Mouse (Mus musculus): ENCODE measurements around the gene Tbc1d22a.
"Not testable (repeated sequence)": the region's sequence is repeated elsewhere in the genome, so short reads cannot be mapped to it uniquely, and the experiment has no call there.

Gene Tbc1d22a

DNA sequence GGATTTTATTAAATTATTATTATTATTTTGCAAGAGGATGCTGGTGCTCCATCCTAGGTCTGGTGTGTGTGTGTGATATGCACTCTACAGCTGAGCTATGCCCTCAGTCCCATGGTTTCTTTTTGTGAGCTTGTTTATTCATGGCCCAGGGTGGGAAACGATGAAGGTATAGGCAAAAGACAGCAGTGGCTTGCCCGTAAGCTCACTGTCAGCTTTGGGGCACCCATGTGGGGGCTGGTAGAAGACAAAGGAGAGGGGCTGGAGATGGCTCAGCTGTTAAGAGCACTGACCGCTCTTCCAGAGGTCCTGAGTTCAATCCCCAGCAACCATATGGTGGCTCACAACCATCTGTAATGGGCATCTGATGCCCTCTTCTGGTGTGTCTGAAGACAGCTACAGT, 32.9 kb upstream of the Tbc1d22a start:
- not testable (repeated sequence) for DNase-seq (ENCODE audit: low spot score)

DNA sequence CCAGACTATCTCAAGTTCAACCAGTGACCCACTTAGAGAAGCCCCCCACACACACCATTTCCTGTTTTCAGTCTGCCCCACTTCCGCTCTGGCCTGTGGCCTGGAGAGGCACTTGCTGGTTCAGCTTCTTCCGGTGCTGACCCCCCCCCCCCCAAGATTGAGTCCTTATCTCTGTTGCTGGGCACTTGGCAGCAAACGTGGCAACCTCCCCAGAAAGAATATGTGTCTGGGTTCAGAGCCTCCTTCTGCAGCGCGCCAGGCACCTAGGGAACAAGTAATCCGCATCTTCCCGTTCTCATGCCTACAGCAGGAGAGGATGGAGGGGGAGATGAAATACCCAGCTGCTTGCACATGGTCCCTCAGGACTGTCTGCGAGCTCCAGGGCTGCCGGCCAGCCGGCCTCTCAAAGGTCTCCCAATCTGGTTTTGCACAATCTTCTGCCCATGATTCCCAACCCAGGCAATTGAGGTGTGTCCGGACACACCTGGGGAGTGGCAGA, 32.3 kb upstream of the Tbc1d22a start:
- DNase-seq (ENCODE audit: low spot score) = no peak

GRCm38 (mm10) chr15:86182646-86183045, 31.6 kb upstream of the Tbc1d22a start:
- DNase-seq (ENCODE audit: low spot score) = no peak

DNA sequence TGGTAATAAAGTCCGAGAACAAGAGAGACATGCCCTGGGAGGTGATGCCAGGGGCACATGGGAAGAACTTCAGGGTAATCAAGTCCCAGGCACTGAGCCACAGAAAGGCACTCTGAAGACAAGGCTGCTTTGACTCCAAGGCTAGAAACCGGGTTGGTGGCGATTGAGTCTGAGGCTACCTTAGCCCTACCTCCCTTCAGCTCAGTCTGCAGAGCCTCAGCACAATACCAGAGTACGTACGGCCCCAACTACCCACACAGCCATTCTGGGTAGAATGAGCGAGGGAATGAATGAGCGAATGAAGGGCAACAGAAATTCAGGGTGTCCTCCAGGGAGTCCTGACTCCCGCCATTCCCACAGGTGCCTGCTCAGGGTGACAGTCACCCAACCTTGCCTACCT, 30.8 kb upstream of the Tbc1d22a start:
- DNase-seq (ENCODE audit: low spot score) = no peak

GRCm38 (mm10) chr15:86184071-86184470, 30.2 kb upstream of the Tbc1d22a start:
- DNase-seq (ENCODE audit: low spot score) = no peak

DNA sequence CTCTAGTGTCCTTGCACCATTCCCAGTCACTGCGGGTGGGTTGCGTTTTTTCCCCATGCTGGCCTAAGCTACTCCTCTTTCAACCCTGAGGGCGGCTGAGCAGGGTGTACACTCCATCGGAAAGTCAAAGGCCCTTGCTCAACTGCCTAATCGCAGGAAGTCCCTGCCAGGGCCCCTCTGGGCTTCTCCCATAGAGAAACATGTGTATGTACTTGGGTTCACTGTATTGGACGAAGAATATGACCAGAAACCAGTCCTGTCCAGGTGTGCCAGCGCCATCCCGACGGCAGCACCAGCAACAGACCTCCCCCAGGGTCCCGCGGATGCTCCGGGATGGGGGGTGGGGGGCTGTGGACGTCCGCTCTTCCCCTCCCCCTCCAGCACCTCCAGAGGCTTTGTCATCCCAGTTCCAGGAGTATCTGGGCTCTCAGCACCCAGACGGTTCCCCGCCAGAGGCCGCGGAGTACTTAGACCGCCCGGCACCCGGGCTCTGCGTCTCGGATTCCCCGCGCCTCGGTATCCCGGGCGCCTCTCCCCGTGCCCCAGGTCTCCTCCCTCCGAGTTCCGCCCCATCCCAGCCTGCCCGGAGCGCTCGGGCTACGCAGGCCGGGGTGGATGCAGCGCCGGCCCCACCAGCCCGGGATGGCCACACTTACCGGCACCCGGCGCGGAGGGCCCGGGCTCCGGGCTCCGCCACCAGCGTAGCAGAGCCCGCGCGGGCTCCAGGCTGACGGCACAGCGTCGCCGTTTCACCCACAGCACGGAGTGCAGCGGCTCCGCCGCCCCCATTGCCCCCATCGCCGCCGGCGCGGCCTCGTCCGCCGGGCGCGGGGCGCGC, 29.2 kb upstream of the Tbc1d22a start:
- peak; percentile 36 for DNase-seq (ENCODE audit: low spot score)

GRCm38 (mm10) chr15:86185689-86186569, 28.3 kb upstream of the Tbc1d22a start, which contains the start of gene Cerk:
Gene Cerk (minus strand): TSS chr15:86186141.
- peak; percentile 71 for DNase-seq (ENCODE audit: low spot score)

DNA sequence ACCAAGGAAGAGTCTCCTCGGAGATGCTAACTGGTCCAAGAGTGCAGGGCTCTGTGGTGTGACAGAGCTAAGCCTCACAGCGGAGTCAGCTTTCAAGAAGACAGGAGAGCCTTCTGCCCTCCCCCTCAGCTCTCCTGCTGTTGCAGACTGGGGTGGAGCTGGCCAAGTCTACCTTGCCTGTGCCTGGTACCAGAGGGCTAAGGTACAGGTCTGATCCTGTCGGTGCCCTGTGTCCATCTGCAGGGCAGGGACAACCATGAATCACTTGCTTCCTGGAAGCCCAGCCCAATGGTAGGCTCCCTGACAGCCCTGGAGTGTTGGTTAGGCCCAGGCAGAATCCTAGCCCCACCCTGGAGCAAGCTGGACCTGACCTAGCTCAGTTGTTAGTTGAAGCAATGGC, 27.6 kb upstream of the Tbc1d22a start:
- peak; percentile 67 for DNase-seq (ENCODE audit: low spot score)

DNA sequence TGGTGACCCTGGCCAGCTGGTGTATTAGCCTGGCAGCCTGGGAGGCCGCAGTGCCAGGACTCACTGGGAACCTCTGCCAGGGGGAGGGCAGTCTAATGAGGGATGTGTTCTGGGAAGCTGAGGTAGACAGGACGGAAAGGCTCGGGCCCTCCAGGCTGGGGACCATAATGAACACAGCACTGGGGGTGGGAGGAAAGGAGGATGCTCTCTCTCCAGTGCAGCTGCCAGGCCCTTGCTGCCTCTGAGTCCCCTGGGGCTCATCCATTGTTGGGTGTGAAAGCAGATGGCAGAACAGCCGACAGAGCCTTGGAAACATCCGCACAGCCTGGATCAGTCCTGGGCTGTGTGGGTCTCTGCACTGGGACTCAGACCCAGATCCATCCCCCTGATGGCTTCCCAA, 26.1 kb upstream of the Tbc1d22a start:
- DNase-seq (ENCODE audit: low spot score) = no peak

- DNase-seq (ENCODE audit: low spot score) = peak; percentile 82
Measured at GRCm38 (mm10) chr15:86188746-86189470, 25.4 kb upstream of the Tbc1d22a start.

GRCm38 (mm10) chr15:86190387-86190786, 23.9 kb upstream of the Tbc1d22a start:
- DNase-seq (ENCODE audit: low spot score) = no peak

- DNase-seq (ENCODE audit: low spot score) = no peak
Measured at GRCm38 (mm10) chr15:86191505-86191904, 22.8 kb upstream of the Tbc1d22a start.

DNA sequence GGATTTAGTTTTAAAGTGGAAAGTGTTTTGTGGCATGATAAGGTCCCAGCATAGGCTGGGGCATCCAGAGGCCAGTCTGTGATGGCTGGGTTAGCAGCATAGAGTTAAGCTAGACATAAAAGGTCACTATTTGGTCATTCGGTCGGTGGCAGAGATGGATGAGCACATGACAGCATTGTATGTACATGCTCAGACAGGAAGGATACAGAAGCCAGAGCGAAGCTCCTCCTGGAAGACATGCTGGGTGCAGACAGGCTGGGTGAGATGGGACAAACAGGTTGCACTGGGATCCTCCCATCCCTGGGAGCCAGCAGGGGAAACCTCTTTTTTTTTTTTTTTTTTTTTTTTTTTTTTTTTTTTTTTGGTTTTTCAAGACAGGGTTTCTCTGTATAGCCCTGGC, 22.3 kb upstream of the Tbc1d22a start:
- DNase-seq (ENCODE audit: low spot score) = no peak

DNA sequence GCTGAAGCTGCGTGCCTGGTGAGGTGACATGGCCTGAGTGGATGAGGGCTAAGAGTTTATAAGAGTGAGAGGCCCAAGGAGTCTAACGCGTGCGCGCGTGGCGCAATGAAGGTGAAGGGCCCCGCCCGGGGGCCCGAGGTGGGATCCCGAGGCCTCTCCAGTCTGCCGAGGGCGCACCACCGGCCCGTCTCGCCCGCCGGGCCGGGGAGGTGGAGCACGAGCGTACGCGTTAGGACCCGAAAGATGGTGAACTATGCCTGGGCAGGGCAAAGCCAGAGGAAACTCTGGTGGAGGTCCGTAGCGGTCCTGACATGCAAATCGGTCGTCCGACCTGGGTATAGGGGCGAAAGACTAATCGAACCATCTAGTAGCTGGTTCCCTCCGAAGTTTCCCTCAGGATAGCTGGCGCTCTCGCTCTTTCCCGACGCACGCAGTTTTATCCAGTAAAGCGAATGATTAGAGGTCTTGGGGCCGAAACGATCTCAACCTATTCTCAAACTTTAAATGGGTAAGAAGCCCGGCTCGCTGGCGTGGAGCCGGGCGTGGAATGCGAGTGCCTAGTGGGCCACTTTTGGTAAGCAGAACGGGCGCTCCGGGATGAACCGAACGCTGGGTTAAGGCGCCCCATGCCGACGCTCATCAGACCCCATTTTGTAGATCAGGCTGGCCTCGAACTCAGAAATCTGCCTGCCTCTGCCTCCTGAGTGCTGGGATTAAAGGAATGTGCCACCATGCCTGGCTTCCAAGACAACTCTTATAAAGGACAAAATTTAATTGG, 19.4 kb upstream of the Tbc1d22a start:
- DNase-seq (ENCODE audit: low spot score) = not testable (repeated sequence)

DNA sequence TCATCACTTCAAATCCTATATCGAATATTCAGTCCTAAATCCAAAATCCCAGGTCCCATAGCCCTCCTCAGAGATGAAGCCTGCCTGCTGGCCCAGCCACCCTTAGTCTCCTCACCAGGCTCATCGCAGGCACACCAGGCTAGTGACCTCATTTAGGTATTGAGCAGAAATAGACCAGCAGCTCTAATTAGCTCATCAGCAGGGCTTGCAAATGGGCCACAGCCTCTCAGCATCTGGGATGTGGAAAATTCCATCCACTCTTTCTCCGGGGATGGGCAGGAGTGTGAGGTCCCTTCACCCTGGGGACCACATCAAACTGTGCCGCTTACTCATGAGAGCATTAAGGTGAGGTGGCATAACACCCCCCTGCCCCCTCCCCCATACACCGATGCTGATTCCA, 15.2 kb upstream of the Tbc1d22a start:
- no peak for DNase-seq (ENCODE audit: low spot score)

DNA sequence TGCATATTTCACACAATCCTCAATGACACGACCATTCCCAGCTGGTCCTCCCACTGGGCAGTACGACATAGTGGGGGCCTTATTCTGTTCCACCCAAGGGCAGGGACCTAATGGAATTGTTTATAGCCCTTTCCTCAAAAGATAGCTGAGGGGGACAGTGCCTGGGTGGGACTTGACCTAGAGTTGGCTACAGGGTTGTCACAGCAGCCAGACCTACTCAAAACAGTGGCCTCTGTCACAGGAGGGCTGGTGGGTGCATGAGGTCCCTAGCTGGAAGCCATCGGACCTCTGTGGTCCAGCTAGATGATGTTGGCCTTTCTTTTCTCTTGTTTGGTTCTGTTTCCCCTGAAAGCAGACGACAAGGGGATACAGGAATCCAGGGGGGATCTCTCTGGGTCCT, 14.8 kb upstream of the Tbc1d22a start:
- DNase-seq (ENCODE audit: low spot score) = no peak

GRCm38 (mm10) chr15:86200169-86200568, 14.1 kb upstream of the Tbc1d22a start:
- DNase-seq (ENCODE audit: low spot score) = no peak

DNA sequence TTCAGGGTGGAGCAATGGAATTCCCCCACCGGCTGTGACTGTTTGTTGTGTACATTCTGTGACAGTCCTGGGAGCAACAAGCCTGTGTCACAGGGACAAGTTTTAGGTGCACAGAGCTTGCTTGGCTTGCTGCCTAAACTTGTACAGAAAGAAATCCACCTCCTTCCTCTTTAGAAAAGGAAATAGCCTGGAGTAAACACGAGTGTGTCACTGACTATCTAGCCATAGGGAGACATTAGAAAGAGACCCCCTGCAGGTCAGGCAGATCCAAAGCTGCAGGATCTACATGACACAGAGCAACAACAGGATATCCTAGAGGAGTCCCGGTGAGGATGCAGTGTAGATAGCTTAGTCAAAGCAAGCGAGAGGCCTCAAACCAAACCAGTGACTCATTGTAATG, 13.2 kb upstream of the Tbc1d22a start:
- DNase-seq (ENCODE audit: low spot score) = no peak

- DNase-seq (ENCODE audit: low spot score) = no peak
Measured at GRCm38 (mm10) chr15:86201696-86202330, 12.4 kb upstream of the Tbc1d22a start.

DNA sequence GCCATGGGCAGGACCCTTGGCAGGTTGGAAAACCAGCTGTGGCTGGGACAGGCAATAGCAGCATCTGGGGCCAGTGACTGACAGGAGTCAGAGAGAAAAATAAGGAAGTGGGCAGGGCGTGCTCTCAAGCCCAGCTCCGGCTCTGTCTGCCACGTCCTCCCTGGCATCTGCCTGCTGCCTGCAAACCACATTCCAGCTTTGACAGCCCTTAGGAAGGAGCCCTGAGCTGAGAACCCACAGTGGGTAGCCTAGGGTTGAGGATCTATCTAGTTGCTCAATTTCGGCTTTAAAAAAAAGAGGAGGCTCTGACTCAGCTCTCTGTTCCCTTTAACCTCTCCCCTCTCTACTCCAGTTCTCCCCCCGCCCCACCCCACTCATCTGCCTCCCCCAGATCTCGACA, 11.6 kb upstream of the Tbc1d22a start:
- no peak for DNase-seq (ENCODE audit: low spot score)

DNA sequence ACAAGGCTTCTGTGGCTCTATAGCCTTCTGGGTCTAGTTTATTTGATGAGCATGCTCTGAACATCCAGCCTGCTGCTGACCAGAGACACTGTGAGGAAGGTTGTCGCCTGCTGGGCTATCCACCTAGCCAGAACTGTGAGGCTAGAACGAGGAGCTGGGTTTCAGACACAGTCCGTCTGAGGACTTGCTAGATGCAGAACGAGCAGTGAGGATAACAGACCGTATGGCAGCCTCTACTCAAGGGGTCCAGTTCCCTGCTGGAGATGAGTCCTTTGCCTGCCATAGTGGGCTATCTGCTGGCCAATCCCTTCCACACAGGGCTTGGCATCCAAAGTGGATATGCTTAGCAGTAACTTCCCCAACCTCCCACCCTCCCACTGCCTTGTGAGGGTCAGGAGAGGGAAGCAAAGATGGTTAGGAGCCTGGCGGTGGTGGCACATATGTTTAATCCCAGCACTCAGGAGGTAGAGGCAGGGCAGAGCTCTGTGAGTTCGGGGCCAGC, 10.9 kb upstream of the Tbc1d22a start:
- DNase-seq (ENCODE audit: low spot score) = no peak

All from urinary bladder, postnatal 14 days (tissue).